Mouse (Mus musculus) kidney, embryonic 16.5 days (tissue): ENCODE results near the gene Arhgdia. TPM values are rescaled to one million over a fixed set of nuclear protein-coding genes. Genes with fewer than 3 reads are reported as not detected.
A peak's percentile ranks its signal among the peaks of the same experiment; 100 is the strongest.

Experiments used
- ATAC-seq: fragments of 200-750 bp; cut with Nextera tagmentation; 2 replicates; pipeline ENCODE4 v1.8.0; 2017; ENCODE audit warnings: moderate TSS enrichment; ENCODE audit not compliant: low FRiP score, low TSS enrichment
- H3K27ac ChIP-seq: fragments of 300-500 bp; sonication (generic); 2 replicates; pipeline ENCODE4 v1.5.1; 2014; ENCODE audit warnings: low read length
- H3K27me3 ChIP-seq: fragments of 300-500 bp; sonication (generic); 2 replicates; pipeline ENCODE4 v1.6.1; 2014; ENCODE audit warnings: low read length, control low read depth, mixed read lengths; ENCODE audit not compliant: insufficient read depth
- H3K36me3 ChIP-seq: fragments of 300-500 bp; sonication (generic); 2 replicates; pipeline ENCODE4 v1.6.1; 2014; ENCODE audit warnings: low read length, control low read depth, mixed read lengths; ENCODE audit not compliant: insufficient read depth
- H3K4me1 ChIP-seq: fragments of 300-500 bp; sonication (generic); 2 replicates; pipeline ENCODE4 v1.6.1; 2014; ENCODE audit warnings: low read length, control low read depth, mixed read lengths; ENCODE audit not compliant: insufficient read depth
- H3K4me2 ChIP-seq: fragments of 300-500 bp; sonication (generic); replicated peaks from 2 replicates; pipeline ENCODE4 v1.6.1; 2014; ENCODE audit warnings: low read depth, low read length
- H3K4me3 ChIP-seq: fragments of 300-500 bp; sonication (generic); 2 replicates; pipeline ENCODE4 v1.5.1; 2014; ENCODE audit warnings: mild to moderate bottlenecking, low read length
- H3K9ac ChIP-seq: fragments of 300-500 bp; sonication (generic); replicated peaks from 2 replicates; pipeline ENCODE4 v1.6.1; 2014; ENCODE audit warnings: low read length
- H3K9me3 ChIP-seq: fragments of 300-500 bp; sonication (generic); 2 replicates; pipeline ENCODE4 v1.6.1; 2016; ENCODE audit warnings: low read length, control low read depth
- WGBS: fragments of 180-500 bp; shearing (Covaris S2); extraction: QIAGEN DNeasy Blood & Tissue Kit; methylation state at CpG from one replicate; pipeline ENCODE4 v1.1.7; 2014; 5-methylcytosine and 5-hydroxymethylcytosine counted together
- polyA plus RNA-seq: library from polyadenylated mRNA; unstranded; fragments of >200 nt; fragmentation: Nextera tagmentation; extraction: Ambion mirVana; gene quantifications from 2 replicates; pipeline ENCODE4 v1.2.1, GENCODE M21; 2015

Gene Arhgdia
- polyA plus RNA-seq, 1 experiment from 2014 or later = 696 TPM

GRCm38 (mm10) chr11:120547469-120547868 lies 34.0 kb downstream of the Arhgdia start:
- no peak overlapping the region for H3K27ac ChIP-seq

GRCm38 (mm10) chr11:120545964-120546363 lies 35.5 kb downstream of the Arhgdia start:
- H3K27me3 ChIP-seq = no peaks in the 10 kb centered on the region
- no peaks in the 10 kb centered on the region for H3K9me3 ChIP-seq
- H3K9ac ChIP-seq = peak overlapping the region; percentile 9
- no peak overlapping the region for H3K27ac ChIP-seq
- peaks cover 32% of the 10 kb centered on the region for H3K4me1 ChIP-seq
- H3K4me2 ChIP-seq = no peak overlapping the region
- 90% methylated on average over 3 of the region's 3 CpGs for WGBS
- peaks cover 30% of the 10 kb centered on the region for H3K36me3 ChIP-seq
- no peak overlapping the region for H3K4me3 ChIP-seq
- ATAC-seq = no peak

More at GRCm38 (mm10) chr11:120547469-120547868, 34.0 kb downstream of the Arhgdia start:
- ATAC-seq = no peak
- Histone ChIP-seq H3K4me2 (no peak overlapping the region), H3K9me3 (no peaks in the 10 kb centered on the region), H3K4me3 (no peak overlapping the region), H3K27me3 (no peaks in the 10 kb centered on the region), H3K9ac (peak overlapping the region; percentile 40; the same call in 1 of the 2 replicates), H3K36me3 (peaks cover 26% of the 10 kb centered on the region), H3K4me1 (peaks cover 32% of the 10 kb centered on the region)
- 67% methylated on average over 2 of the region's 2 CpGs for WGBS

GRCm38 (mm10) chr11:120542376-120542775 lies 39.0 kb downstream of the Arhgdia start:
- peaks cover 40% of the 10 kb centered on the region for H3K4me1 ChIP-seq
- no peaks in the 10 kb centered on the region for H3K27me3 ChIP-seq
- ATAC-seq = no peak
- H3K4me2 ChIP-seq = no peak overlapping the region
- 83% methylated on average over 6 of the region's 6 CpGs for WGBS
- no peaks in the 10 kb centered on the region for H3K9me3 ChIP-seq
- H3K9ac ChIP-seq = no peak overlapping the region
- no peak overlapping the region for H3K4me3 ChIP-seq
- H3K36me3 ChIP-seq = peaks cover 30% of the 10 kb centered on the region
- H3K27ac ChIP-seq = no peak overlapping the region

GRCm38 (mm10) chr11:120541907-120542306 lies 39.5 kb downstream of the Arhgdia start:
- no peak for ATAC-seq
- Histone ChIP-seq H3K9me3 (no peaks in the 10 kb centered on the region), H3K36me3 (peaks cover 30% of the 10 kb centered on the region), H3K27ac (no peak overlapping the region), H3K4me2 (no peak overlapping the region), H3K4me3 (no peak overlapping the region), H3K27me3 (no peaks in the 10 kb centered on the region), H3K4me1 (peaks cover 40% of the 10 kb centered on the region), H3K9ac (no peak overlapping the region)
- 48% methylated on average over 4 of the region's 4 CpGs for WGBS

DNA sequence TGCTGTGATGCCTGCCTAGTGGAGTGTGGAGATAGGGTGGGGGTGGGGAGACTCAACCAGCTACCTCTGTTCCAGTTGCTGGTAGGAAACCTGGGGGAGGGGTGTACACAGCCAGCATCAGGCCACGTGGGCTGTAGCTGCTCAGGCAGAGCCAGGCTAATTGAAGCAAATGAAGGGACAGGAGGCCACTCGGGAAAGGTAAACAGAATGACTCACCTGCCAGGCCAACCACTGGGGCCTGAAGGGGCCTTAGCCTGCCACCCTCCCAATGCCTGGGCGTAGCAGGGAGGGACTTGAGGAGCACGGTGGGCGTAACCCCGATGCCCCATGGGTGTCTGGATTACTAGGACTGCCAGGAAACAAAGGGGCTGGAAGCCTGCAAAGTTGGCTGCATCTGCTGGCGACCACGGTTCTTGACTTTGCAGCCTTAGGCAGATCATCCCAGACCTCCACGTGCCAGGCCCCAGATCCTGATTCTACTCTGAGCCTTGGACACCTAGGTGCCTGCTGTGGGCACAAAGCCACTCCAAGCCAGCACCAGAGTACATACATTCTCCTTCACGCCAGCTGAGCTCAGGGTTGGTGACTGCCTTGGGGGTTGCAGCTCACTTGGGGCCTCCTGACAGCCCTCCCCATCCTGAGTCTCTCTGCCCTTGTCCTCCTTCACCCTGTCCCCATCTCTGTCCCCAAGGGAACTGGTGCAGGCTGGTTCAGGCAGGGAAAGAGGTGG lies 42.0 kb downstream of the Arhgdia start:
- Histone ChIP-seq H3K4me3 (no peak overlapping the region), H3K36me3 (peaks cover 24% of the 10 kb centered on the region), H3K27ac (peak overlapping the region; percentile 90), H3K4me2 (peak overlapping the region; percentile 33; the same call in 1 of the 2 replicates), H3K9me3 (no peaks in the 10 kb centered on the region), H3K9ac (peak overlapping the region; percentile 63), H3K4me1 (peaks cover 27% of the 10 kb centered on the region), H3K27me3 (no peaks in the 10 kb centered on the region)
- ATAC-seq = peak; percentile 93
- 11% methylated on average over 10 of the region's 10 CpGs for WGBS

DNA sequence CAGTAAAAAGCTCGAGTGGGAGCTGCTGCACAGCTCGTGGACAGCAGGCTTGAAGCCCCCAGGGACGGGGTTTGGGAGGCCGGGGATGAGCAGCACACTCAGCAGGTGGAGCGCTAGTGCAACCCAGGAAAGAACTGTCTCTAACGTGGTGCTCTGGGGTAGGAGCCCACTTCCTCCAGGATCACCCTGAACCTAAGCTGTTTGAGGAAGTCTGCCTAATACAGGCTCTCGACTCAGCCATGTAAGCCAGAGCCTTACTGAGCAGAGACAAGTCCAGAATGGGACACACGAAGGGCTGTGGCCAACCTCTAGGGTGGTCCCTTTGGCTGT lies 42.5 kb downstream of the Arhgdia start:
- Histone ChIP-seq H3K4me3 (no peak overlapping the region), H3K27ac (peak overlapping the region; percentile 90), H3K4me1 (peaks cover 27% of the 10 kb centered on the region), H3K27me3 (no peaks in the 10 kb centered on the region), H3K4me2 (no peak overlapping the region), H3K9ac (peak overlapping the region; percentile 38), H3K9me3 (no peaks in the 10 kb centered on the region), H3K36me3 (peaks cover 19% of the 10 kb centered on the region)
- no peak for ATAC-seq
- 40% methylated on average over 8 of the region's 8 CpGs for WGBS

DNA sequence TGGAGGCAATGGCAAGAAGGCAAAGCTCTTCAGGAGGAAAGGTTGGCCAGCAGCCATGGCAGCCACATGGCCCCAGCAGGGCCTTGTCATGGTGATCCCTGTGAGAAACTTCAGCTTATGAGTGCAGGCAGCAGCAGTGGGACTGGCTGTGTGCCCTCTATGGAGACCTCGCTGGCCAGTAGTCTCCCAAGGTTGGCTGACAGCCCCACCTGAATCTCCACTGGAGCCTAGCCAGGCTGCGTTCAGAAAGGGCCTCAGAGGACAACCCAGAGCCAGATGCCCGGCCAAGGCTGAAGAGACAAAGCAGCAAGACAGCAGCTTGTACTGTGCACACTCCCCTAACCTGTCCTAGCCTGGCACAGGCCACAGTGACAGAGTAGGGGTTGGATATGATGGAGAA lies 42.9 kb downstream of the Arhgdia start:
- no peaks in the 10 kb centered on the region for H3K9me3 ChIP-seq
- WGBS = 45% methylated on average over 3 of the region's 3 CpGs
- H3K4me3 ChIP-seq = no peak overlapping the region
- no peak for ATAC-seq
- peak overlapping the region; percentile 38 for H3K9ac ChIP-seq
- no peaks in the 10 kb centered on the region for H3K27me3 ChIP-seq
- peaks cover 27% of the 10 kb centered on the region for H3K4me1 ChIP-seq
- H3K27ac ChIP-seq = peak overlapping the region; percentile 90
- H3K36me3 ChIP-seq = peaks cover 14% of the 10 kb centered on the region
- no peak overlapping the region for H3K4me2 ChIP-seq

DNA sequence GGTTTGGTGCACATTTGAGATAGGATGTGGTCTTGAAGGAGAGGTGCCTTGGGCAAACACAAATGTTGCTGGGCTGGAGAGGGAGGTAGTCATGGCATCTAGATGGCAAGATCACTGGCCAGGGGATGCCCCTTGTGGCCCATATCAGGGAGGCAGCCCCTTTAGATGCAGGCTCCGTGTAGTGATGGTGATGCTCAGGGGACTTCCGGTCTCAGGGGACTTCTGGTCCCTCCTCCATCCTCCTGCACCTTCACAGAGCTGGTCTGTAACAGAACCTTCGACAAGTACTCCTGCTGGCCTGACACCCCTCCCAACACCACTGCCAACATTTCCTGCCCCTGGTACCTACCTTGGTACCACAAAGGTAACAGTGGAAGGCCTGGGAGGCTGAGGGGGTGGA lies 45.6 kb downstream of the Arhgdia start:
- H3K4me1 ChIP-seq = peaks cover 36% of the 10 kb centered on the region
- no peaks in the 10 kb centered on the region for H3K36me3 ChIP-seq
- no peak overlapping the region for H3K4me2 ChIP-seq
- H3K27ac ChIP-seq = no peak overlapping the region
- WGBS = 79% methylated on average over 3 of the region's 3 CpGs
- no peak overlapping the region for H3K9ac ChIP-seq
- ATAC-seq = no peak
- H3K9me3 ChIP-seq = no peaks in the 10 kb centered on the region
- no peak overlapping the region for H3K4me3 ChIP-seq
- H3K27me3 ChIP-seq = peaks cover 25% of the 10 kb centered on the region

DNA sequence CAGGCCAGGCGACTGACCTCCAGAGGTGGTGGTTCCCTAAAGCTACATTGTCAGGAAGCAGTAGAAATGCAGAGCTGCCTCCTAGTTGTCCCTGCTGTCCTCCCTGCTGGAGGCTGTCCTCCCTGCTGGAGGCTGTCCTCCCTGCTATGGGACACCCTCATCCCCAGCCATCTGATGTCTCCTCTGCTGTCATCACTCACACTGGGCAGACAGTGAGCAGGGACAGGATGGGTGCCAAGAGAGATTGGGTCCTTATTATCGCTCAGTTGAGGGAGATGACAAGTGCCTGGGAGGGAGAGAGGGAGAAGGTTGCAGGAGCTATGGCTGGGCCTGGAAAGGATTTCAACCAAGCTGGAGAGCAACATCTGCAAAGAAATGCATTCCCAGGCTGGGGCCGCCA lies 46.3 kb downstream of the Arhgdia start:
- Histone ChIP-seq H3K4me2 (no peak overlapping the region), H3K4me3 (no peak overlapping the region), H3K4me1 (peaks cover 37% of the 10 kb centered on the region), H3K27me3 (peaks cover 29% of the 10 kb centered on the region), H3K9ac (no peak overlapping the region), H3K27ac (no peak overlapping the region), H3K36me3 (no peaks in the 10 kb centered on the region), H3K9me3 (no peaks in the 10 kb centered on the region)
- no peak for ATAC-seq
- WGBS = 74% methylated on average over 3 of the region's 3 CpGs

DNA sequence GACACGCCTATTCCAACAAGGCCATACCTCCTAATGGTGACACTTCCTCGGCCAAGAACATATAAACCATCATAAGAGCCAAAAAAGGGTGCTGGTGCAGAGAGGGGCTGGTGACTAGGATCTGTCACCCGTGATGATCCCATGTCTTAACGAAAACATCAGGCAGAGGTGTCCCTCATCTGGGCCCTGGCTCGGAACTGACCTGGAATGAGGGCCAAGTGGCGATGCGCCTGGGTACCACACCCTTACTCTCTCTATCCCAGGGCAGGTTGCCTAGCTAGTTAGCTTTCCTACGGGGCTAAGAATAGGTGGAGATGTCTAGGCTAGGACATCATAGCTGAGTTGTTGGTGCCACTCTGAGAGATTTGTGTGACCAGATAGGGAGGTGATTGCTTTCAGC lies 47.3 kb downstream of the Arhgdia start:
- Histone ChIP-seq H3K27me3 (peaks cover 40% of the 10 kb centered on the region), H3K4me1 (peaks cover 26% of the 10 kb centered on the region), H3K27ac (no peak overlapping the region), H3K4me2 (no peak overlapping the region), H3K9me3 (no peaks in the 10 kb centered on the region), H3K9ac (no peak overlapping the region), H3K4me3 (no peak overlapping the region), H3K36me3 (no peaks in the 10 kb centered on the region)
- ATAC-seq = no peak
- 82% methylated on average over 8 of the region's 8 CpGs for whole genome bisulfite sequencing
